Mouse (Mus musculus): ENCODE measurements at regions not wholly inside any gene's neighbourhood (a gene's known extent, or its start where the extent isn't known, plus 50 kb on each side); places are given as distances from the start of the nearest gene placed in this dataset.

- no peak for DNase-seq (ENCODE audit: low spot score)
Measured at GRCm38 (mm10) chr13:74969244-74969643, 120.4 kb upstream of the Pcsk1 start.

- no peak for DNase-seq (ENCODE audit: low spot score)
Measured at GRCm38 (mm10) chr13:74955876-74956275, 133.8 kb upstream of the Pcsk1 start.

- peak; percentile 56 for DNase-seq (ENCODE audit: low spot score)
Measured at GRCm38 (mm10) chr13:74913655-74914054, 105.0 kb upstream of the Cast start.

- no peak for DNase-seq (ENCODE audit: low spot score)
Measured at GRCm38 (mm10) chr13:74903213-74904055, 94.8 kb upstream of the Cast start.

- no peak for DNase-seq (ENCODE audit: low spot score)
Measured at GRCm38 (mm10) chr13:74889859-74890469, 81.4 kb upstream of the Cast start.

- DNase-seq (ENCODE audit: low spot score), result no peak
Measured at GRCm38 (mm10) chr13:74867720-74868119, 59.1 kb upstream of the Cast start.

GRCm38 (mm10) chr13:74864000-74864399 lies 55.4 kb upstream of the Cast start:
- DNase-seq (ENCODE audit: low spot score), result no peak

GRCm38 (mm10) chr13:74861373-74861970 lies 52.9 kb upstream of the Cast start:
- no peak for DNase-seq (ENCODE audit: low spot score)

All from yolk sac, embryonic 10.5 days (tissue).